Mouse (Mus musculus) left cerebral cortex, postnatal 14 days (tissue): ENCODE measurements at regions not wholly inside any gene's neighbourhood (a gene's known extent, or its start where the extent isn't known, plus 50 kb on each side); places are given as distances from the start of the nearest gene placed in this dataset.
"Not testable (repeated sequence)": the region's sequence is repeated elsewhere in the genome, so short reads cannot be mapped to it uniquely, and the experiment has no call there.

ENCODE experiments used
- DNase-seq, 2 experiments: peaks; one replicate each; pipeline ENCODE4 v3.0.0; 2021 to 2022; ENCODE audit warnings: low spot score in 2 of 2, mixed read lengths in 1 of 2
- intact Hi-C: fragments of 180-260 bp; cut with DNase I; formaldehyde crosslinking; loops from one replicate; pipeline ENCODE4 v1.15.1; 2025

- DNase-seq: no peak
- intact Hi-C loops: no loop called here
These were observed 211.0 kb upstream of the Phyhipl start for GRCm38 (mm10) chr10:70866737-70867136.

- DNase-seq: no peak
- intact Hi-C loops: no loop called here
These were observed 208.9 kb upstream of the Phyhipl start for GRCm38 (mm10) chr10:70864650-70865049.

- intact Hi-C loops: no loop called here
- DNase-seq: no peak
These were observed 206.2 kb upstream of the Phyhipl start for GRCm38 (mm10) chr10:70862022-70862335.

GRCm38 (mm10) chr10:70861131-70862021 lies 205.6 kb upstream of the Phyhipl start:
- intact Hi-C loops: no loop called here
- peak; percentile 39 to 75 for DNase-seq

- DNase-seq: no peak
- intact Hi-C loops: no loop called here
These were observed 201.5 kb upstream of the Phyhipl start for GRCm38 (mm10) chr10:70857155-70857820.

- no peak for DNase-seq
These were observed 200.2 kb upstream of the Phyhipl start for GRCm38 (mm10) chr10:70855948-70856347.

GRCm38 (mm10) chr10:70853614-70854013 lies 197.8 kb upstream of the Phyhipl start:
- intact Hi-C loops: no loop called here
- DNase-seq: no peak

More at GRCm38 (mm10) chr10:70855948-70856347, 200.2 kb upstream of the Phyhipl start:
- intact Hi-C loops: no loop called here

- intact Hi-C loops: no loop called here
- DNase-seq: no peak
These were observed 192.4 kb upstream of the Phyhipl start for GRCm38 (mm10) chr10:70848141-70848540.

GRCm38 (mm10) chr10:70847341-70847882 lies 191.6 kb upstream of the Phyhipl start:
- DNase-seq: no peak
- intact Hi-C loops: no loop called here

GRCm38 (mm10) chr10:70846281-70847168 lies 190.8 kb upstream of the Phyhipl start:
- DNase-seq: no peak
- intact Hi-C loops: no loop called here

- no peak for DNase-seq
- intact Hi-C loops: no loop called here
These were observed 188.1 kb upstream of the Phyhipl start for GRCm38 (mm10) chr10:70843848-70844247.

GRCm38 (mm10) chr10:70842176-70842838 lies 186.5 kb upstream of the Phyhipl start:
- DNase-seq: no peak
- intact Hi-C loops: no loop called here

GRCm38 (mm10) chr10:70841179-70841578 lies 185.4 kb upstream of the Phyhipl start:
- intact Hi-C loops, DNase-seq: not testable (repeated sequence)

GRCm38 (mm10) chr10:70838147-70838546 lies 182.4 kb upstream of the Phyhipl start:
- no peak for DNase-seq
- intact Hi-C loops: no loop called here

- no peak for DNase-seq
- intact Hi-C loops: no loop called here
These were observed 181.6 kb upstream of the Phyhipl start for GRCm38 (mm10) chr10:70837326-70837725.

- DNase-seq: no peak
- intact Hi-C loops: no loop called here
These were observed 176.9 kb upstream of the Phyhipl start for GRCm38 (mm10) chr10:70832616-70833015.

- intact Hi-C loops: no loop called here
- DNase-seq: no peak
These were observed 172.5 kb upstream of the Phyhipl start for GRCm38 (mm10) chr10:70828217-70828616.

- intact Hi-C loops, DNase-seq: not testable (repeated sequence)
These were observed 171.8 kb upstream of the Phyhipl start for GRCm38 (mm10) chr10:70827522-70827921.

- intact Hi-C loops: no loop called here
These were observed 170.9 kb upstream of the Phyhipl start for GRCm38 (mm10) chr10:70826706-70827105.

More at GRCm38 (mm10) chr10:70826706-70827105, 170.9 kb upstream of the Phyhipl start:
- no peak for DNase-seq
